Mouse (Mus musculus): ENCODE measurements around the gene Eml1. TPM values are rescaled to one million over a fixed set of nuclear protein-coding genes. Genes with fewer than 3 reads are reported as not detected.

The Eml1 gene
- polyA plus RNA-seq, 1 experiment from 2014 or later = 66.7 TPM

- no peak overlapping the region for H3K4me3 ChIP-seq (replicated peaks)
- H3K4me2 ChIP-seq (replicated peaks) = no peak overlapping the region
- no peak overlapping the region for H3K9ac ChIP-seq (replicated peaks)
- no peak overlapping the region for H3K27ac ChIP-seq
- 90% methylated on average over 8 of the region's 8 CpGs for WGBS
- H3K36me3 ChIP-seq = no peaks in the 10 kb centered on the region
- no peak for ATAC-seq
- peaks cover 41% of the 10 kb centered on the region for H3K4me1 ChIP-seq (replicated peaks)
- no peaks in the 10 kb centered on the region for H3K27me3 ChIP-seq
- no peaks in the 10 kb centered on the region for H3K9me3 ChIP-seq
Observed at GRCm38 (mm10) chr12:108399191-108399590, 28.4 kb downstream of the Eml1 start.

DNA sequence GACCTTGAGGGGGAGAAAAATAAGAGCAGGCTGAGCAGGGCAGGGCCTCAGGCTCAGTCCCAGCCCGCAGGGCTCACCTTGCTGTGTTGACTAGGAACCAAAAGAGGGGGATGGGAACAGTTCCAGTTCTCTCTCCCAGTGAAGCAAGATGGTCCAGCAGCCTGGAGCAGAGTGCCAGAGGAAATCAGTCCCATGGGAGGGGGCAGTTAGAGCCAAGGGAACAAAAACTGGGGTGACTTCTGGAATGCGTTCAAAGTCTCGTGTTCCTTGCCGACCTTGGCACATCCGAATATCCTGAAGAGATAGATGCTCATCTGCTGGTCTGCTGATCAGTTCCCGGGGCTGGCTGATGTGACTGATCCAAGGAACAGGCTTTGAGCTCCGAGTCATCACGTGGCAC, 30.2 kb downstream of the Eml1 start:
- Histone ChIP-seq H3K9ac (replicated peaks) (no peak overlapping the region), H3K4me3 (replicated peaks) (no peak overlapping the region), H3K36me3 (no peaks in the 10 kb centered on the region), H3K27ac (no peak overlapping the region), H3K4me2 (replicated peaks) (no peak overlapping the region), H3K27me3 (no peaks in the 10 kb centered on the region), H3K9me3 (no peaks in the 10 kb centered on the region), H3K4me1 (replicated peaks) (peaks cover 32% of the 10 kb centered on the region)
- WGBS = 78% methylated on average over 8 of the region's 8 CpGs
- ATAC-seq = no peak

GRCm38 (mm10) chr12:108403957-108404356, 33.2 kb downstream of the Eml1 start:
- ATAC-seq = no peak
- H3K27ac ChIP-seq = no peak overlapping the region

GRCm38 (mm10) chr12:108409100-108409499, 38.3 kb downstream of the Eml1 start:
- no peaks in the 10 kb centered on the region for H3K36me3 ChIP-seq
- H3K4me1 ChIP-seq (replicated peaks) = peaks cover 25% of the 10 kb centered on the region
- no peaks in the 10 kb centered on the region for H3K27me3 ChIP-seq
- WGBS = 60% methylated on average over 5 of the region's 5 CpGs
- H3K4me3 ChIP-seq (replicated peaks) = no peak overlapping the region
- no peak overlapping the region for H3K4me2 ChIP-seq (replicated peaks)
- no peak overlapping the region for H3K9ac ChIP-seq (replicated peaks)
- no peak for ATAC-seq
- no peaks in the 10 kb centered on the region for H3K9me3 ChIP-seq
- no peak overlapping the region for H3K27ac ChIP-seq

More at GRCm38 (mm10) chr12:108403957-108404356, 33.2 kb downstream of the Eml1 start:
- no peaks in the 10 kb centered on the region for H3K27me3 ChIP-seq
- no peaks in the 10 kb centered on the region for H3K9me3 ChIP-seq
- no peak overlapping the region for H3K9ac ChIP-seq (replicated peaks)
- 74% methylated on average over 6 of the region's 6 CpGs for WGBS
- no peaks in the 10 kb centered on the region for H3K36me3 ChIP-seq
- H3K4me1 ChIP-seq (replicated peaks) = peaks cover 19% of the 10 kb centered on the region; the same call in 1 of the 2 replicates
- H3K4me2 ChIP-seq (replicated peaks) = no peak overlapping the region
- no peak overlapping the region for H3K4me3 ChIP-seq (replicated peaks)

DNA sequence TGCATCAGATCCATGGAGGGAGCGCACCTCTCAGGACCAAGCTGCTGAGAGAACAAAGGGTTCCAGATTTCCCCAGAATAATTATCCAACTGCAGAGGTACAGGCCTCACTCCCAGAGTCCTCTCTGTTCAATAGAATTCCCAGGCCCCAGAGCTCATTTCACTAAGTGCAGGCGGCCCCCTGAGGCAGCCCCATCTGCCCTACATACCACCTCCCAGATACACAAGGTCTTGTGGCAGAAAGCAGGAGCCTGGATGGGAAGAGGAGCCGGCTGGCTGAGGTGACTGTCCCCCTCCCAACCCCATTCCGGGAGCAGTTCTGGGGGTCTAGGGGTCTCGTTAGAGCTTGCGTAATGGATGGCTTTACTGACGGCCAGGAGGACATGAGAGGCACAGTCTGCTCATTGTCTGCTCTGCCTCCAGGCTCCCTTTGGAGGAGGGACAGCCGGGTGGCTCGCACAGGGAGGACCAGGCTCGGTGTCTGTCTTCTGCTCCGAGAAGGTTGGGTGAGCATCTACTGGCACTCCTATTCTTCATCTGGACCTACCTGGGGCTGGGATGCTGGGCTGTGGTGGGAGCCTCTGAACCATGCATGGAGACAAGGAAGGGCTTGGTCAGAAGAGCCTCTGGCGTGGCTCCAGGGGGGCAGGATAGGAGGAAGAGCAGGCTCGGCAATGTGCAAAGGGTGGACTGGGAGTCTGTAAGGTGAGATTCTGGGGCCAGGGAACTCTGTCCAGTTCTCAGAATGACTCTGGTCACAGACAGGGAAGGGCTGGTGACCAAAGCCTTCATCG, 39.9 kb downstream of the Eml1 start:
- H3K27ac ChIP-seq = peak overlapping the region; percentile 73
- WGBS = 59% methylated on average over 14 of the region's 14 CpGs

GRCm38 (mm10) chr12:108414932-108415331, 44.2 kb downstream of the Eml1 start:
- Histone ChIP-seq H3K36me3 (no peaks in the 10 kb centered on the region), H3K4me2 (replicated peaks) (no peak overlapping the region), H3K27me3 (no peaks in the 10 kb centered on the region), H3K4me1 (replicated peaks) (peaks cover 13% of the 10 kb centered on the region), H3K9ac (replicated peaks) (no peak overlapping the region), H3K9me3 (no peaks in the 10 kb centered on the region), H3K4me3 (replicated peaks) (no peak overlapping the region), H3K27ac (no peak overlapping the region)
- WGBS = 92% methylated on average over 9 of the region's 9 CpGs
- ATAC-seq = no peak

More for the DNA sequence above, 39.9 kb downstream of the Eml1 start:
- peaks cover 22% of the 10 kb centered on the region for H3K4me1 ChIP-seq (replicated peaks)
- H3K27me3 ChIP-seq = no peaks in the 10 kb centered on the region
- ATAC-seq = peak; percentile 48
- no peaks in the 10 kb centered on the region for H3K9me3 ChIP-seq
- H3K4me3 ChIP-seq (replicated peaks) = no peak overlapping the region
- no peaks in the 10 kb centered on the region for H3K36me3 ChIP-seq
- 0 out of 2 replicates have a peak overlapping the region, but pooled peaks have one; percentile 2 for H3K4me2 ChIP-seq (replicated peaks)
- no peak overlapping the region for H3K9ac ChIP-seq (replicated peaks)

GRCm38 (mm10) chr12:108419570-108419969, 48.8 kb downstream of the Eml1 start:
- no peaks in the 10 kb centered on the region for H3K9me3 ChIP-seq
- ATAC-seq = no peak
- no peak overlapping the region for H3K4me2 ChIP-seq (replicated peaks)
- H3K36me3 ChIP-seq = no peaks in the 10 kb centered on the region
- 0 out of 2 replicates have a peak, but pooled peaks cover 4% of the 10 kb centered on the region for H3K27me3 ChIP-seq
- peaks cover 12% of the 10 kb centered on the region for H3K4me1 ChIP-seq (replicated peaks)
- no peak overlapping the region for H3K4me3 ChIP-seq (replicated peaks)
- H3K9ac ChIP-seq (replicated peaks) = no peak overlapping the region
- no peak overlapping the region for H3K27ac ChIP-seq

- Histone ChIP-seq H3K4me2 (replicated peaks) (no peak overlapping the region), H3K36me3 (no peaks in the 10 kb centered on the region), H3K9me3 (no peaks in the 10 kb centered on the region), H3K9ac (replicated peaks) (no peak overlapping the region), H3K27ac (no peak overlapping the region), H3K4me3 (replicated peaks) (no peak overlapping the region), H3K27me3 (0 out of 2 replicates have a peak, but pooled peaks cover 4% of the 10 kb centered on the region), H3K4me1 (replicated peaks) (peaks cover 29% of the 10 kb centered on the region)
- ATAC-seq = no peak
- WGBS = 92% methylated on average over 1 of the region's 1 CpGs
Observed at GRCm38 (mm10) chr12:108421477-108421876, 50.7 kb downstream of the Eml1 start.

GRCm38 (mm10) chr12:108422495-108422857, 51.7 kb downstream of the Eml1 start:
- Histone ChIP-seq H3K4me2 (replicated peaks) (peak overlapping the region; percentile 64), H3K9ac (replicated peaks) (peak overlapping the region; percentile 88), H3K36me3 (no peaks in the 10 kb centered on the region), H3K4me3 (replicated peaks) (peak overlapping the region; percentile 68), H3K9me3 (no peaks in the 10 kb centered on the region), H3K27ac (peak overlapping the region; percentile 93), H3K4me1 (replicated peaks) (peaks cover 33% of the 10 kb centered on the region), H3K27me3 (0 out of 2 replicates have a peak, but pooled peaks cover 4% of the 10 kb centered on the region)
- under 1% methylated on average over 14 of the region's 14 CpGs for WGBS
- ATAC-seq = peak; percentile 75

DNA sequence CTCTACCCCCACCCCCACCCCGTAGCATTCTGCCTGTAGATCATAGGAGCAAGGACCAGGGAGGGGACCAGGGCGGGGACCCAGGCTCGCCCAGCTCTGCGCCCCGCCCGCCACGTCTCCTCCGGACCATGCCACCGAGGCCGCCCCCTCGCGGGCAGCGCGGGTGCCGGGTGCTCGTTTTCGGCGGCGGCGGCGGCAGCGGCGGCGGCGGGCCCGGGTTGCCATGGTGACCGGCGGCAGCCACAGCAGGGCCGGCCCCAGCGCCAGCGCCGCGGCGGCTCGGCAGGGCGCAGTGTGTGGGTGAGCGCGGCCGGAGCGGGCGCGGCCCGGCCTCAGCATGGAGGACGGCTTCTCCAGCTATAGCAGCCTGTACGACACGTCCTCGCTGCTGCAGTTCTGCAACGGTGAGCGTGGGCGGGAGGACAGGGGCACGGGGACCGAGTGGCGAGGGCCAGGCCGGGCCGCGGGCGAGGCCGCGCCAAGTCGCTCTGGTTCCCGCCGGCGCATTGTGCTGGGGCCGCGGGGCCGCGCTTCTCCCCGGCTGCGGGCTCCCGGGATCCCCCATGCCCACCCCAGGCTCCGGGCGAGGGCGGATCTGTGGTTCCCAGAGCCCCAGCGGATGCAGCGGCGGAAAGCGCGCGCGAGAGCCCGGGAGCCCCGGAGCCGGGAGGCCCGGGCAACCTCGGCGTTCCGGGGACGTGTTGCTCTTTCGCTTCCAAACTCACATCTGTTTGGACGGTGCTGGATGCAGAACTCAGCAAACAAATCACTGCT, 52.3 kb downstream of the Eml1 start:
- Histone ChIP-seq H3K9me3 (no peaks in the 10 kb centered on the region), H3K27me3 (0 out of 2 replicates have a peak, but pooled peaks cover 4% of the 10 kb centered on the region), H3K4me2 (replicated peaks) (peak overlapping the region; percentile 64), H3K4me1 (replicated peaks) (peaks cover 38% of the 10 kb centered on the region), H3K9ac (replicated peaks) (peak overlapping the region; percentile 88), H3K36me3 (no peaks in the 10 kb centered on the region), H3K4me3 (replicated peaks) (peak overlapping the region; percentile 68), H3K27ac (peak overlapping the region; percentile 93)
- peak; percentile 97 for ATAC-seq
- under 1% methylated on average over 82 of the region's 90 CpGs for WGBS

DNA sequence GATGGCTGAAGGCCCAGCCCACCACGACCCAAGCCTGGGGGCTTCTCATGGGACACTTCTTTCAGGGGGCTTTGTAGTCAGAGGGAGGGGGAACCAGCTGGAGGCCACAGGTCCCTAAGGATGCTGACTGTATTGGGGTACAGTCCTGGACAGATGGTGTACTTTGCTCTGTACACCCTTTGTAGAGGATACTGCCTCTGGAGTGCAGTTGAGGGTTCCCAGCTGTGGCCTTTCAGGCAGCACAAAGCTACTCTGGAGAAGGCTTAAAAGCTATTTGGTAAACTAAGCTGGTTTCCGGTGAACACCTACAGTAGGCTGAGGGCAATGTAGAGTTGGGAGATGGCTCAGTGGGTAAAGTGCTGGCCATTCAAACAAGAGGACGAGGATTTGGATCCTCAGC, 60.2 kb downstream of the Eml1 start:
- Histone ChIP-seq H3K4me2 (replicated peaks) (no peak overlapping the region), H3K9ac (replicated peaks) (no peak overlapping the region), H3K27ac (no peak overlapping the region), H3K36me3 (no peaks in the 10 kb centered on the region), H3K4me1 (replicated peaks) (peaks cover 52% of the 10 kb centered on the region), H3K4me3 (replicated peaks) (no peak overlapping the region), H3K9me3 (no peaks in the 10 kb centered on the region), H3K27me3 (no peaks in the 10 kb centered on the region)
- 56% methylated on average over 3 of the region's 3 CpGs for WGBS
- ATAC-seq = no peak

- Histone ChIP-seq H3K4me3 (replicated peaks) (no peak overlapping the region), H3K4me2 (replicated peaks) (no peak overlapping the region), H3K4me1 (replicated peaks) (peaks cover 57% of the 10 kb centered on the region), H3K9ac (replicated peaks) (no peak overlapping the region), H3K27ac (no peak overlapping the region), H3K36me3 (no peaks in the 10 kb centered on the region), H3K9me3 (no peaks in the 10 kb centered on the region), H3K27me3 (no peaks in the 10 kb centered on the region)
- 29% methylated on average over 6 of the region's 6 CpGs for WGBS
- no peak for ATAC-seq
Observed at GRCm38 (mm10) chr12:108431714-108432113, 61.0 kb downstream of the Eml1 start.
